Mouse (Mus musculus): ENCODE data around the gene Ms4a4b.
"Not testable (repeated sequence)": the region's sequence is repeated elsewhere in the genome, so short reads cannot be mapped to it uniquely, and the experiment has no call there.

Gene Ms4a4b

DNA sequence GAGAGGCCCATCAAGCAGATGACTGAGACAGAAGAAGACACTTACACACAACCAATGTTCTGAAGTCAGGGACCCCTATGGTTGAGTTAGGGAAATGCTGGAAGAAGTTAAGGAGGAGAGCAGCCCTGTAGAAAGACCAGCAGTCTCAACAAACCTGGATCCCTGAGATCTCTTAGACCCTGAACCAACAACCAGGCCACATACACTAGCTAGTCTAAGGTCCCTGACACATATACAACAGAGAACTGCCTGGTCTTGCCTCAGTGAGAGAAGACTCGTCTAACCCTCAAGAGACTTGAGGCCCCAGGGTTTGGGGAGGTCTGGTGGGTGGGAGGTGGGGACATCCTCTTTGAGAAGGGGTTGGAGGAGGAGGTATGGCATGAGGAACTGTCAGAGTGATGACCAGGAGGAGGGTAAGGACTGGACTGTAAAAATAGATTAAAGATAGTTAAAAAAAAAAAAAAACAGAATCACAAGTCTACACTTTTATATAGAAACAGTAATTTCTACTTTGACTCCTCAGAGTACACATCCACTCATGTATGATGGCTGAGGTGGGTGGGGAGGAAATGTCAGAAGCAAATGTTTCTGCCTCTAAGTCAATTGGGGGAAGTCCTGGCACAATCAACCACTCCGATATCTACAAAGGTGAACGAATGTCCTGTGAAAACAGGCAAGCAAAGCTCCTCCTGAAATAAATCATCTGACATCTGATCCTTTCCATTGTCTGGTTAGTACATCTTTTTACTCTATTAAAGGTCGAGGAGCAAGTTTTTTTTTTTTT lies 48.2 kb downstream of the Ms4a4b start:
- no peak for DNase-seq

DNA sequence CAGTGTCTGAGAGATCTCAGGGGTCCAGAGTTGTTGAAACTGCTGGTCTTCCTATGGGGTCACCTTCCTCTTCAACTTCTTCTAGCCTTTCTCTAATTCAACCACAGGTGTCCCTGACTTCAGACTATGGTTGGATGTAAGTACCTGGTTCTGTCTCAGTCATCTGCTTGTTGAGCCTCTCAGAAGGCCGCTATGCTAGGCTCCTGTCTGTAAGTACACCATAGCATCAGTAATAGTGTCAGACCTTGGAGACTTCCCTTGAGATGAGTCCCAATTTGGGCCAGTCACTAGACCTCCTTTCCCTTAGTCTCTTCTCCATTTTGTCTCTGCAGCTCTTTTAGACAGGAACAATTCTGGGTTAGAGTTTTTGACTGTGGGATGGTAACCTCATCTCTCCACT lies 49.3 kb downstream of the Ms4a4b start:
- DNase-seq = no peak

DNA sequence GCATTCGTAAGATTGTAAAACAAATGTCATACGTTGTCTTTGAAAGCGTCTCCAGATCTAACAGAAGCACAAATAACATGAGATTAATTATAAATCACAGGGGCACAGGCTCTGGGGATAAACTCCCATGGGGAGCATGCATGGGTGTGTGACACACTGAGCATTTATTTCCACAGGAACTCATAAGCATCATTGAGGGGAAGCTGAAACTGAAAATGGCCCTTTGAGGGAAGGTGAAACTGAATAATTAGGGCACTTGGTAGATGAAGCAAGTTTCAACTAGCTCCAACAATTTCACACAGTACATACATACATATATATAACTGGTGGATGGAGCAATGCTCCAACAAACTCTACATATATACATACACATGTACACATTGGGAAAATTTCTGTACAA lies 51.2 kb downstream of the Ms4a4b start:
- DNase-seq = no peak

DNA sequence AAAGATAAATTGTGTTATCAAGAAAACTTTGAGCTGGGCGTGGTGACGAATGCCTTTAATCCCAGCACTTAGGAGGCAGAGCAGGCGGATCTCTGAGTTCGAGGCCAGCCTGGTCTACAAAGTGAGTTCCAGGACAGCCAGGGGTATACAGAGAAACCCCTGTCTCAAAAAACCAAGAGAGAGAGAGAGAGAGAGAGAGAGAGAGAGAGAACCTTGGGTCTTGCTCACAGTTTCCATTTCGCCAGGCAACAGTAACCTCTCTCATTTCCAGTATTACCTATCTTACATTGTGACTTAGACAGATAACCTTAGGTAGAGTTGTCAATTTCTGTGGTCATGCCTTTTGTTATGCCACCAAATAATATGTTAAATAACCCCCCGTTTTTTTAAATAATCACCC lies 53.0 kb downstream of the Ms4a4b start:
- DNase-seq = no peak

GRCm38 (mm10) chr19:11497300-11497699 lies 53.9 kb downstream of the Ms4a4b start:
- not testable (repeated sequence) for DNase-seq

GRCm38 (mm10) chr19:11500796-11501195 lies 57.4 kb downstream of the Ms4a4b start:
- DNase-seq = no peak

GRCm38 (mm10) chr19:11501326-11501725 lies 58.0 kb downstream of the Ms4a4b start:
- DNase-seq = no peak

GRCm38 (mm10) chr19:11504857-11505256 lies 61.5 kb downstream of the Ms4a4b start:
- DNase-seq = no peak

DNA sequence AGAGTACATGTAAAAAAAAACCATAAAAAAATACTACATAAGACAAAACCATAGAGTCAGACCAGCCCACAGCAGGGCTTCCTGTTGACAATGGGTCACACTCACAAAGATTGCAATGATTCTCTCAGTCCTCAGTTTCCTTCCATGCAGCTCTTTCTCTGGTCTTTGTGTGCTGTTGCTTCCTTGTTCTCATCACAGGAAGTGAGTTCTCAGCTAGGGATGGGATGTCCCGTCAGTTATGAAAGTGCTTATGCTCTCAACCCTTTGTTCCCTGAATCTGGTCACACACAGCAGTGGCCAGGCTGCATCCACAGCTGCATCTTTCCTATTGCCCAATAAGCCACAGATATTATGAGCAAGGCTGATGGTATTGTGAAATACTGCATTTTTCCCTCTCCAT lies 70.1 kb downstream of the Ms4a4b start:
- no peak for DNase-seq

DNA sequence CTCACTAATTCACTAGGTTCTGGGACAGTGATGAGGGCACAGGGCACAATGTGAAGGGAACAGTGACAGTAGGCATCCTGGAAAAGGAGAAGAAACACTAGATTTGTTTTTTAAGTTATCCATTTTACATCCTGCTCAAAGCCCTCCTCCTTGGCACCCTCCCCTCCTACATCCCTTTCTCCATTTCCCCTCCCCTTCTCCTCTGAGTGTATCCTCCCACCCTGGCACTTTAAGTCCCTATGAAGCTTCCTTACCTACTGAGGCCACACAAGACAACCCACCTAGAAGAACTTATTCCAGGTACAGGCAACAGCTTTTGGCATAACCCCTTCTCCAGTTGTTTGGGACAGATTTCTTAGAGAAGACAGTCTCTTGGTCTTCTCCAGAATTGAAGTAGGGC lies 72.9 kb downstream of the Ms4a4b start, which contains the start of gene Ms4a6b:
TSS of gene Ms4a6b (plus strand) at position 267 of the 400 bp plus-strand sequence.
- no peak for DNase-seq
